Mouse (Mus musculus): Measurements from ENCODE around the gene Igf2bp2.

Gene Igf2bp2

DNA sequence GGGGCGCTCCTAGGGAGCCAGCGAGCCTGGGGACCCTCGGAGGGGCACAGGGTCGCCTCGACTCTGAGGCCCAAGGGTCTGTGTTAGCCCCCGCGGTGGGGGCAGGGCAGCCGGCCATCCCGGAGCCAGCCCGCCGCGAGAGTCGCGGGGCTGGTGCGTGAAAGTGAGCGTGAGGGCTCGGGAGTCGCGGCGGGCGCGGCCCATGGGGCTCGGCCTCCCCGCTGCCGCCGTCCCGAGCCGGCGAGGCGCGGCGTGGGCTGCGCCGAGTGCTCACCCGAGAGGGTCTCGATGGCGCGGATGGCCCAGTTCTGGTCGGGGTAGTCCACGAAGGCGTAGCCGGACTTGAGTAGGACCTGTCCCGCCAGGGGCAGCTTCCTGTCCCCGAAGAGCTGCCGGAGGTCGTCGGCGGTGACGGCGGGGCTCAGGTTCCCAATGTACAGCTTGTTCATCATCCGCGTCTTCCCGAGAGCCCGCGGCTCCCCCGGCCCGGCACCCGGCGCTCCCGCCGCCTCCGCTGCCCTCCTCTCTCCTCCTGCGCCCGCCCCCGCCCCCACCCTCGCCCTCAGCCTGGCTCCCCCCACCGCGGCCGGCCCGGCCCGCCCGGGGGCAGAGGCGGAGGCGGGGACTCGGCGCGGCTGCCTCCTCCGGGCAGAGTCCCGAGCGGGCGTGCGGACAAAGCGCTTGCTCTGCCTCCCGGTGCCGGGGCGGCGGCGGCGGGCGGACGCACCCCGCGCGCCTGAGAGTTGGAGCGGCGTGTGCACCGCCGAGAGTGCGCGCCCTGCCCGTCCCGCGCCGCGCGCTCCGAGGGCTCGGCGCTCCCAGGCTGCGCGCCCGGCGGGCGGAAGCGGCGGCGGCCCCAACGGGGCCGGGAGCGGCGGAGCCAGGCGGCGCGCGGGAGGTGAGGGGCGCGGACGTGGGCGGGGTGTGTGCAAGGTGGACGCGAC is at the start of gene Igf2bp2:
Gene Igf2bp2, minus strand, starts transcription at position 788 of the 944 bp plus-strand sequence.
- DNase-seq (ENCODE audit: extremely low spot score, low read depth, low spot score): no peak

GRCm38 (mm10) chr16:22203501-22203900 is 40.4 kb upstream of the Igf2bp2 start:
- no peak for DNase-seq (ENCODE audit: extremely low spot score, low read depth, low spot score)

DNA sequence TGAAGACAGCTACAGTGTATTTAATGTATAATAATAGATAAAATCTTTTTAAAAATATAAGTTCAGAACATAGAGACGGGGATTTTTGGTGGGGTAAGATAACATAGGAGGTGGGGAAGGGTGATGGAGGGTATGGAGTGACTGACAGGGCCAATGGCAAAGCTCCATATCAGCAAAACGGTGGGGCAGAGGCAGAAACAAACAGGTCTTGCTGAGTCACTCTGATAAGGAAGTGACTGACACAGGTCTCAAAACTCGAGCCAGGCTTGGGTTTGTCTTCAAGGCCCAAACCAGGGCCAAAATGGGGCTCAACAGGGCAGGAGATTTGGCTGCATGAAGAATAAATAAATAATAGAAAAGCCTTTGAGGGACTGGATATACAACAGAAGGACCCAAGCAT is 38.8 kb upstream of the Igf2bp2 start:
- no peak for DNase-seq (ENCODE audit: extremely low spot score, low read depth, low spot score)

DNA sequence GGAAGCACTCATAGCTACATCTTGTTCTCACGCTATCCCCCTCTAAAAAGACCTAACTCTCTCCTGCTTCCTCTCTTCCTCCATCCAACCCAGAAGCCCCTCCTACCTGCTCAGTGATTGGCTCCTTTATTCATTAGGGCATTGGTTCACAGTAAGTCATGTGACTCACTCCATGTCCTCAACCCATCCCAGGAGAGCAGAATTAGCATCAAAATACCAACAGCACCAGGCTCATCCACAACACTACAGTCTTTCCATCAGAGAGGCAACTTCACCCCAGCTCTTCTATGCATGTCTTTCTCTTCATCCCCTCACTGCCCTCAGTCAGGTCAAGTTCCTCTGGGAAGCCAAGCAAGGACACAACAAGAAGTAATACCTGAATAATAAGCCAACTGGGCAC is 37.4 kb upstream of the Igf2bp2 start:
- no peak for DNase-seq (ENCODE audit: extremely low spot score, low read depth, low spot score)

DNA sequence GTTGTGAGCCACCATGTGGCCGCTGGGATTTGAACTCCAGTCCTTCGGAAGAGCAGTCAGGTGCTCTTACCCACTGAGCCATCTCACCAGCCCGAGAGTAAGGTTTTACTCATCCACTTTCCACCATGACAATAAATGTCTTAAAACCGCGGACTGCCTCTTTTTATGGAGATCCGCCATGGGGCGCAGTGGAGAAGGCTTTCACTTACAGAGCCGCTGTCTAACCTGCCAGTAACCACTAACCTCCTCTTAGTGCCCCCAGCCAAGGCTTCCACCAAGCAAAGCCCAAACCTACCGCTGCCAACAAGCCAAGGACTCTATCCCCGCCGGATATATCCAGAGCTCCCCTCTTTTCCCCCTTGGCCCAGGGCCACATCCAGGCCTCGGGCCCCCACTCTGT is 24.3 kb upstream of the Igf2bp2 start:
- DNase-seq (ENCODE audit: extremely low spot score, low read depth, low spot score): no peak

DNA sequence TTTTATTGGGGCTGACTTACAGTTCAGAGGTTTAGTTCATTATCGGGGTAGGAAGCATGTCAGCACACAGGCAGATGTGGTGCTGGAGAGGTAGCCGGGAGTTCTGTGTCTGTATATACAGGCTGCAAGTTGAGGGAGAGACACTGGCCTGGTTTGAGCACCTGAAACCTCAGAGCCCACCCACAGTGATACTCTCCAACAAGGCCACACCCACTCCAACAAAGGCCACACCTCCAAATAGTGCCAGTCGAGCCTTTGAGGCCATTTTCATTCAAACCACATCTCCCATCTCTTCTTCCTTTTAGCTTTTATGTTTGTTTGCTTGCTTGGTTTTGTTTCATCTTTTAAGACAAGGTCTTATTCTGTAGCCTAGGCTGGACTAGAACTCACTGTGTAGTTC is 22.3 kb upstream of the Igf2bp2 start:
- DNase-seq (ENCODE audit: extremely low spot score, low read depth, low spot score): no peak

DNA sequence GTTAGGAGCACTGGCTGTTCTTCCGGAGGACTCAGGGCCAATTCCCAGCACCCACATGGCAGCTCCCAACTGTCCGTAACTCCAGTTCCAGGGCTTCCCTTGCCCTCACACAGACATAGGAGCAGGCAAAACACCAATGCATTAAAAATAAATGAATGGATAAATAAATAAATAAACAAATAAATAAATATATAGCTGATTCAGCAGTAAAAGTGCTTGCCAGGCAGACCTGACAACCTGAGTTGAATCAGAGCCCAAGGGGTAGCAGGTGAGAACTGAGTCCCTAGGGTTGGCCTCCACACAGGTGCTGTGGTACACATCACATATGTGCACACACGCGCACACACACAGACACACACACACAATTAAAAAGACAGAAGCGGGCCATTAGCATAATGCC is 21.0 kb upstream of the Igf2bp2 start:
- DNase-seq (ENCODE audit: extremely low spot score, low read depth, low spot score): no peak

- no peak for DNase-seq (ENCODE audit: extremely low spot score, low read depth, low spot score)
Observed at GRCm38 (mm10) chr16:22182286-22182685, 19.2 kb upstream of the Igf2bp2 start.

- no peak for DNase-seq (ENCODE audit: extremely low spot score, low read depth, low spot score)
Observed at GRCm38 (mm10) chr16:22178793-22179192, 15.7 kb upstream of the Igf2bp2 start.

DNA sequence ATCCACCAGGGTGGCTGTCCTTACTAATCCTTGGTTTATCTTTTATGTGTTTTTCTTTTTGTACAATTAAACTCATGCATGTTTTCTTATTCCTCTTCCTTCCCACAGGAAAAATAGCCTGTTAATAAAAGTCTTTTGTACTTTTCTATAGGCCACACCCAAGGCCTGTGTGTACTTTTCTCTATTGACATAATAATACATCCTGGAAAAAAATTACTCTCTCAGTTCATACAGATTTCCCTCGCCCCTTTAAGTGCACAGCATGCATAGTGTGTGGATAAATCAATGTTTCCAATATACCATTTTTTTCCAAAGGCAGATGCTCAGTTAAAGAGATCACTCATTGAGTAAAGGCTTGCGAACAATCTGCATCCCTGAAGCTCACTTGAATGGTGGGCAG is 14.9 kb upstream of the Igf2bp2 start:
- DNase-seq (ENCODE audit: extremely low spot score, low read depth, low spot score): no peak

GRCm38 (mm10) chr16:22168731-22169130 is 5.6 kb upstream of the Igf2bp2 start:
- no peak for DNase-seq (ENCODE audit: extremely low spot score, low read depth, low spot score)

DNA sequence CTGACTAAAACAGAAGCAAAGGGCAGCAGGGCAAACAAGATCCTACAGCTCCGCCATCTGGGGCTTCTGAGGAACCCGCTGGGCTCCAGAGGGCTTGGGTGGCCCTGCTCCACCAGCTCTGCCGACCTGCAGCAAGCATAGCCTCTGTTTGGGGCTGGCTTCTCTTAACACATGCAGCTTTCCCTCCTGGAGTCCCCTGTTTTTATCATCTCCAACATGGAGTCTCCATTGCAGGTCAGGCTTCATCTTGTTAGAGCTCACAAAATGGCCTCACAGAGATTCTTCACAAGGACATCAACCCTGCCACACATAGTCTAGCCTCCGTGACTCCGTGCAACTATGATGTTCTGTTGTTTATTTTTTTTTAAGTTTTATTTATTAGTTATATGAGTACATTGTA is 2.5 kb upstream of the Igf2bp2 start:
- no peak for DNase-seq (ENCODE audit: extremely low spot score, low read depth, low spot score)

GRCm38 (mm10) chr16:22164446-22164845 is 1.3 kb upstream of the Igf2bp2 start:
- DNase-seq (ENCODE audit: extremely low spot score, low read depth, low spot score): no peak

DNA sequence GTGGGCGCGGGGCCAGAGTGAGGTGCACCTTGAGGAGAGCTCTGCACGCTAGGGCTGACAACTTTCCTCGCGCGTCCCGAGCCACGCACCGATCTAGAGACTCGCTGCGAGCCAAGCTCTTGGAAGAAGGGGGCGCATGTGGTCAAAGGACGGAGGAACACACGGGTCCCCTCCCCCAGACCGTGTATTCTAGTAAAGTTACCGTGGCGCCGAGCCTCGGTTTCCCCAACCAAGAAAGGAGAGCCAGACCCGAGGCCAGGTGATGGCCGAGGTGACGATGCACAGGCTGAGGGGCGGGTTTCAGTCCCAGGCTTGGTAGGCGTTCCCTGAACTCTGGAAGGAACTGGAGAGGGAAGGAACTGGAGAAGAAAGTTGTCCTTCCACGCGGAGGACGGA is 355 bp upstream of the Igf2bp2 start:
- DNase-seq (ENCODE audit: extremely low spot score, low read depth, low spot score): no peak

DNA sequence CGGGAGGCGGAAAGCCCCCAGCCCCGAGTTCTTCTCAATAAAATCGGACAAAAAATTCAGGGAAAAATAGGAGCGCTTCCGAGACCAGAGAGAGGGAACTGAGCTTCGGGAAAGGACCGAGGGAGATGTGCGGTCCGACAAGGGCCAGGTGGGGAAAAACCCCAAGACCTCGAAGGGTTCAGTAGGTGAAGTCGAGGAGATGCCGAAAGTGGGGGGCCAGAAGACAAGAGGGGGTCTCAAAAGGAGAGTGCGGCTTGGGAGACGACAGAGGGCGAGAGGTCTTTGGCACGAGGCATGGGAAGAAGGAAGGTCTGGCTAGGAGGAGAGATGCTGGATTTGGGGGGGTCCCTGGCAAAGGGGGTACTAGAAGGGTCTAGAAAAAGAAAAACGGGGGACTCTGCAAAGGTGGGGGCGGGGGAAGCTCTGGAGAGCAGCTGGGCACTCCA is 1.0 kb downstream of the Igf2bp2 start:
- DNase-seq (ENCODE audit: extremely low spot score, low read depth, low spot score): no peak

DNA sequence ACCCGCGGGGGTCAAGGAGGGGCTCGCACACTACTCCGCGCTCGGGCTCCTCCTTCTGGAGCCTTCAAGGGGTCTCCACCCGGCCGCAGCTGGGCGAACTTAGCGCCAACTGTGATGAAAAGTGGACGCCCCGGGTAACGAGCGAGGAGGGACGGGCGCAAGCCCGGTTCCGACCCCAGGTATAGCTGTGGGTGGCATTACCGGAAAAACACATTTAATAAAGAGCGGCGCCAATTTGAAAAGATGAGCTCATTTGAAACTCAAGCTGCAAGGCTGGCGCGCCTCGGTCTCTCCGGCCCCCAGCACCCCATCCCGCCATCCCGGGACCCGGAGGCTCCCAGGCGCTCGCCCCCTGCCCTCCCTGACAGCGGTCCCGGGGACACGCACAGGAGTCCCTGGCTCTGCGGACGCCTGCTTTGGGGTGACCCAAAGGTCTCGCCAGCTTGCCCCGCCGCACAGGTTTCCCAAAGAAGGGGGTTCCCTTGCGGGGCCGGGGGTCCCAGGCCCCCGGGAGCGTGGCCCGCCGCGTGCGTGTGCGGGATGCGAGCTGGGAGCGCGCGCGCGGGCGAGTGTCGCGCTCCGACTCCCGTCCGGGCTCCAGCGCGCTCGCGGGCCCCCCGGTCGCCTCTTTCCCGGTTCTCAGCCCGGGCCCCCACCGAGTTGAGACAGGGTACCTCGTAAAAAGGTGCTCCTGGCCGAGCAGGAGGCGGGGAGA is 1.6 kb downstream of the Igf2bp2 start:
- DNase-seq (ENCODE audit: extremely low spot score, low read depth, low spot score): no peak

GRCm38 (mm10) chr16:22160386-22161145 is 2.5 kb downstream of the Igf2bp2 start:
- DNase-seq (ENCODE audit: extremely low spot score, low read depth, low spot score): no peak

GRCm38 (mm10) chr16:22152941-22153444 is 10.1 kb downstream of the Igf2bp2 start:
- DNase-seq (ENCODE audit: extremely low spot score, low read depth, low spot score): no peak

GRCm38 (mm10) chr16:22151706-22152315 is 11.3 kb downstream of the Igf2bp2 start:
- no peak for DNase-seq (ENCODE audit: extremely low spot score, low read depth, low spot score)

GRCm38 (mm10) chr16:22150421-22150820 is 12.7 kb downstream of the Igf2bp2 start:
- DNase-seq (ENCODE audit: extremely low spot score, low read depth, low spot score): no peak
